10 mouse cellular contexts compared by ENCODE assay signal in genomic region chr17:51407046-51407445, GRCm38 (mm10).
DNase-seq lines count a peak whose midpoint lies in the region; ATAC-seq lines count a peak whose summit lies in the region.
"Had no signal": no experiment of that assay in that cellular context is flagged by ENCODE, and none has a peak within 500 bp of the region (broad histone marks: within the 10 kb centered on the region; RNA-seq: fewer than 3 reads in every experiment).

No protein-coding gene starts in this region.

- no peaks in the 10 kb centered on the region for H3K4me1 ChIP-seq in forebrain, embryonic 14.5 days (ENCODE audit: control insufficient read depth, insufficient read depth, low read length)

- H3K4me3 ChIP-seq in forebrain, embryonic 14.5 days (ENCODE audit: low read depth, low read length): no peak overlapping the region

- H3K36me3 ChIP-seq in forebrain, embryonic 14.5 days (ENCODE audit: control insufficient read depth, insufficient read depth, low read length): no peaks in the 10 kb centered on the region

- H3K9me3 ChIP-seq in forebrain, embryonic 14.5 days (replicated peaks; ENCODE audit: control insufficient read depth, low read length): no peaks in the 10 kb centered on the region

- H3K9ac ChIP-seq in forebrain, embryonic 14.5 days (ENCODE audit: low read length): no peak overlapping the region
- H3K9ac ChIP-seq: hindbrain, embryonic 14.5 days had no signal

- H3K27ac ChIP-seq in forebrain, embryonic 14.5 days (ENCODE audit: low read depth, low read length): no peak overlapping the region
- H3K27ac ChIP-seq: hindbrain, embryonic 14.5 days had no signal

- peak; percentile 45 for DNase-seq in layer of hippocampus, adult 9-11 months
- no peak for DNase-seq in layer of hippocampus, postnatal 14 days (ENCODE audit: low spot score in 2 of 2)
- peak; percentile 35 for DNase-seq in c-Kit-positive CD71-negative TER-119-negative erythroid progenitor cells, embryonic 14.5 days (ENCODE audit: low read depth)
- peak; percentile 65 to 83 for DNase-seq in thymus, postnatal 36 days
- DNase-seq in forebrain, embryonic 14.5 days (ENCODE audit: low spot score): no peak
- DNase-seq in heart, adult 8-10 months (ENCODE audit: low spot score): no peak
- DNase-seq: adrenal gland, adult 2 months; kidney, adult 8-10 months had no signal

- WGBS in forebrain, embryonic 14.5 days: 92% methylated on average over 4 of the region's 4 CpGs

- 0 out of 2 replicates have a peak, but pooled peaks have one; percentile 41 for ATAC-seq in monocyte, adult 5-6 weeks (replicated peaks; ENCODE audit: insufficient number of reproducible peaks, low FRiP score, low TSS enrichment, poor library complexity, severe bottlenecking)
- no peak for ATAC-seq in forebrain, embryonic 14.5 days

- H3K27me3 ChIP-seq in forebrain, embryonic 14.5 days (replicated peaks; ENCODE audit: control insufficient read depth, insufficient read depth, low read length): no peaks in the 10 kb centered on the region

- no peak overlapping the region for H3K4me2 ChIP-seq in forebrain, embryonic 14.5 days (ENCODE audit: low read length)
- H3K4me2 ChIP-seq: hindbrain, embryonic 14.5 days had no signal

Comparison
In these comparisons a context has a peak if more than half of its experiments do, and no peak if none do; other contexts are left out.
1. DNase-seq: peak in layer of hippocampus, adult 9-11 months (single experiment), c-Kit-positive CD71-negative TER-119-negative erythroid progenitor cells, embryonic 14.5 days (single experiment) and thymus, postnatal 36 days (2 of 2); none in layer of hippocampus, postnatal 14 days (0 of 2), forebrain, embryonic 14.5 days (single experiment) and heart, adult 8-10 months (single experiment).